In the genomic region with DNA sequence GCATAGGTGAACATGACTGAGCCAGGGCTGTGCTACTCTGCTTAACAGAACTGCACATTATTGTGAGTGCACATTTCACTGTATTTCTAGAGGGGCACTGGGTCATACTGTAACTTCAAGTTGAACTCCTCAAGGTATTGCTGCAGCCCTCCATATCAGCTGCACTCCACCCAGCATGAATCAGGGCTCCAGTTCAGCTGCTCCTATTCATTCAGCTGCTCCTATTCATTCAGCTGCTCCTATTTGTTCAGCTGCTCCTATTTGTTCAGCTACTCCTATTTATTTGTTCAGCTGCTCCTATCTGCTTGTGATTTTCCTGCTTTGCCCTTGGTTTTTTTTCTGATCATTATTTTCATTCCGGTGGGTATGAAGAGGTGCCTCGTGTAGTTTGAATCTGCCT, we compare ENCODE assay signal across 26 mouse cellular contexts. TPM values are rescaled to one million over a fixed set of nuclear protein-coding genes. Genes with fewer than 3 reads are reported as not detected.
"Had no signal": no experiment of that assay in that cellular context is flagged by ENCODE, and none has a peak within 500 bp of the region (broad histone marks: within the 10 kb centered on the region; RNA-seq: fewer than 3 reads in every experiment).

No protein-coding gene starts in this region.

- H3K4me3 ChIP-seq: limb, embryonic 12.5 days; limb, embryonic 15.5 days; megakaryocyte, embryonic 14.5 days; midbrain, embryonic 10.5 days; midbrain, embryonic 13.5 days; neural tube, embryonic 12.5 days; neural tube, embryonic 15.5 days had no signal

- H3K4me2 ChIP-seq: limb, embryonic 12.5 days; limb, embryonic 15.5 days; liver, embryonic 11.5 days; lung, embryonic 14.5 days; midbrain, embryonic 13.5 days; neural tube, embryonic 12.5 days; neural tube, embryonic 15.5 days had no signal

- DNase-seq: kidney, postnatal 14 days; kidney, postnatal 4 days; left cerebral cortex, postnatal 4 days; liver, postnatal 0 days; lung, embryonic 14.5 days; lung, postnatal 36 days; right cerebral cortex, postnatal 14 days; right cerebral cortex, postnatal 4 days; thymus, adult 2 months; thymus, postnatal 14 days; thymus, postnatal 4 days had no signal

- H3K9ac ChIP-seq: limb, embryonic 12.5 days; limb, embryonic 15.5 days; liver, embryonic 14.5 days; liver, postnatal 0 days; lung, embryonic 14.5 days; midbrain, embryonic 13.5 days; neural tube, embryonic 12.5 days; neural tube, embryonic 15.5 days had no signal

- H3K36me3 ChIP-seq: limb, embryonic 12.5 days; limb, embryonic 15.5 days; midbrain, embryonic 10.5 days; midbrain, embryonic 13.5 days; neural tube, embryonic 12.5 days; neural tube, embryonic 15.5 days had no signal

- H3K9me3 ChIP-seq: limb, embryonic 12.5 days; limb, embryonic 15.5 days; megakaryocyte, embryonic 14.5 days; midbrain, embryonic 10.5 days; midbrain, embryonic 13.5 days; neural tube, embryonic 12.5 days; neural tube, embryonic 15.5 days had no signal

- H3K27ac ChIP-seq: limb, embryonic 12.5 days; limb, embryonic 15.5 days; liver, embryonic 14.5 days; midbrain, embryonic 10.5 days; midbrain, embryonic 13.5 days; neural tube, embryonic 12.5 days; neural tube, embryonic 15.5 days; stomach, postnatal 0 days had no signal

- ATAC-seq: liver, postnatal 0 days; lung, postnatal 0 days; midbrain, embryonic 13.5 days; midbrain, embryonic 16.5 days had no signal

- H3K4me1 ChIP-seq: midbrain, embryonic 13.5 days; neural tube, embryonic 12.5 days had no signal

RNA-seq across cellular contexts. Expression of gene Cxcl10, which starts 41.3 kb away (rescaled TPM):
- total RNA-seq: layer of hippocampus, adult 18-20 months; layer of hippocampus, postnatal 14 days; left cerebral cortex, postnatal 14 days; left cerebral cortex, postnatal 4 days had no signal
- polyA plus RNA-seq: lung, embryonic 14.5 days had no signal
